Mouse (Mus musculus) pancreas, adult 10 weeks (tissue): Measurements from ENCODE around the gene Gm43302. TPM values are rescaled to one million over a fixed set of nuclear protein-coding genes. Genes with fewer than 3 reads are reported as not detected.

Experiments used
- polyA plus RNA-seq: library from polyadenylated mRNA; stranded (reverse); fragments of 350-450 nt; fragmentation: Illumina TruSeq; extraction: RNeasy Lipid Tissue Mini Kit (QIAGEN cat#74804); gene quantifications from one replicate; pipeline ENCODE4 v1.2.3, GENCODE M21; 2015; ENCODE audit warnings: low read depth, low replicate concordance; ENCODE audit not compliant: insufficient read depth

Gene Gm43302
- polyA plus RNA-seq = 1.0 TPM

DNA sequence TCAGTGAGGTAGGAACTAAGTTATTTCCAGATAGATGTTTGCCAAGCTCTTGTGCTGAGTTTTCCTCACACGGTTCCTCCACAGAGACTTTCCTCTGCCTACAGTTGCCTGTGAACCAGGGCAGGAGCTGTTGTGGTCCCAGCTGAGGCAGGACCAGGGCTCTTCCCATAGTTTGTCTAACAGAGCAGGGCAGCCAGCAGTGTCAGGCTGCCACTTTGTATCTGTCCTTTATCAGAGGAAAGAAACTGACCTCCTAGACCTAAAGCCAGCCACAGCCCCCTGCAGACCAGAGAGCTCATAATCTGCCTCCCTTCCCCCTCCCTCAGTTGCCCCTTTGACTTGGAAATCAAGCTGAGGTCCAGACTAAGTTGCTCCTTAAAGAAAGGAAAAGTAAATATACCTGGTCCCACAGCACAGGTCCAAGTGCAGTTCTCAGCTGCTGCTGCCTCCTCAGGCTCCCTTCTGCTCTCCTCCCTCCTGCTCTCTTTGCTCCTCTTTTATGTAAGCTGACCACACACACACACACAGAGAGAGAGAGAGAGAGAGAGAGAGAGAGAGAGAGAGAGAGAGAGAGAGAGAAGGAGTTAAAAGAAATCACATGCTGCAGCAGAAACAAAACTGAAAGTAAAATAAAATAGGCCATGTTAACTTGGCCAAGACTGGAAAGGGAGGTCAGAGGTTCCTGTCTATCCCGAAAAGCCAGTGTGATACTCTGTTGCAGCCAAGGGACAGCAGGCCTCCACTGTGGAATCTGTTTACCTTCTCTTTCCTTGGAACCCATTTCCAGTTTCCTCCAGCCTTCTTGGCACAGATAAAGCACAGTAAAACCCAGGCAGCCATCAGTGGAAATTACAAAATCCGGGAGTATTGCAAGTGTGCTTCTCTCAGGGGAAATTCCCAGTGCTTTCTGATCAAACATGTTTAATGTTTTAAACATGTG lies at the start of gene Gm43302, which contains the start of gene Gbp6:
Gm43302 (minus strand) TSS at position 470 of the 940 bp plus-strand sequence.
Gbp6 (minus strand) TSS at position 473 of the 940 bp plus-strand sequence.

DNA sequence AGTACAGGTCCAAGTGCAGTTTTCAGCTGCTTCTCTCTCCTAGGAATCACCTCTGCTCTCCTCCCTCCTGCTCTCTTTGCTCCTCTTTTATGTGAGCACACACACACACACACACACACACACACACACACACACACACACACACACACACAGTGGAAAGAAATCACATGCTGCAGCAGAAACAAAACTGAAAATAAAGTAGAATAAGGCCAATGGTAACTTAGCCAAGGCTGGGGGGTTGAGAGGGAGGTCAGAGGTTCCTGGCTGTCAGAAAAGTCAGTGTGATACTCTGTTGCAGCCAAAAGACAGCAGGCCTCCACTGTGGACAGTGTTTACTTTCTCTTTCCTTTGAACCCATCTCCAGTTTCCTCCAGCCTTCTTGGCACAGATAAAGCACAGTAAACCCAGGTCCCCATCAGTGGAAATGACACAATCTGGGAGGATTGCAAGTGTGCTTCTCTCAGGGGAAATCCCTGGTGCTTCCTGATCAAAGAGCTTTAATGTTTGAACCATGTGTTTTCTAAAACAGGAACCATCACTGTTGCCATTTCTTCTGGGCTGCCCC lies 53.9 kb downstream of the Gm43302 start, which contains the start of gene Gbp10:
Gbp10 (minus strand) TSS at position 51 of the 565 bp plus-strand sequence.

Other genes starting within 250 kb of the Gm43302 start
- 6.9 TPM for gene Gbp9, start 154.2 kb downstream of the Gm43302 start, polyA plus RNA-seq
- gene Gbp8, start 154.2 kb downstream of the Gm43302 start, polyA plus RNA-seq = 0.92 TPM
- gene Gbp4, start 154.1 kb downstream of the Gm43302 start, polyA plus RNA-seq = 9.6 TPM
- gene Gbp10, start 54.2 kb downstream of the Gm43302 start, polyA plus RNA-seq = not detected
- gene Gbp6, start within 50 bp of the Gm43302 start, polyA plus RNA-seq = 5.0 TPM
- gene Lrrc8b, start 122.1 kb upstream of the Gm43302 start, polyA plus RNA-seq = 1.5 TPM
- gene Lrrc8c, start 225.7 kb upstream of the Gm43302 start, polyA plus RNA-seq = 5.2 TPM